30 mouse cellular contexts compared by ENCODE assay signal in genomic region chr6:52103661-52104060, GRCm38 (mm10). TPM values are rescaled to one million over a fixed set of nuclear protein-coding genes. Genes with fewer than 3 reads are reported as not detected.
DNase-seq lines count a peak whose midpoint lies in the region; ATAC-seq lines count a peak whose summit lies in the region.
"Had no signal": no experiment of that assay in that cellular context is flagged by ENCODE, and none has a peak within 500 bp of the region (broad histone marks: within the 10 kb centered on the region; RNA-seq: fewer than 3 reads in every experiment).

No protein-coding gene starts in this region.

- DNase-seq in ES-CJ7 (ENCODE audit: low read depth, low spot score), result peak; percentile 68
- peak; percentile 88 for DNase-seq in kidney, adult 11 months
- DNase-seq in kidney, postnatal 36 days, result peak; percentile 86 to 88
- DNase-seq in forebrain, embryonic 14.5 days (ENCODE audit: low spot score), result no peak
- DNase-seq in embryo, embryonic 11 days, result no peak
- DNase-seq: adrenal gland, adult 2 months; cerebellum, adult 11-12 months; cerebellum, postnatal 25 days; gastrocnemius, postnatal 14 days; heart, adult 18-20 months; heart, postnatal 10 days; lung, adult 18-20 months; lung, postnatal 10 days; retina, postnatal 1 day; right cerebral cortex, postnatal 25 days; spleen, adult 18-20 months; thymus, postnatal 14 days had no signal

- WGBS in kidney, embryonic 15.5 days, result 49% methylated on average over 7 of the region's 7 CpGs
- 95% methylated on average over 7 of the region's 7 CpGs for WGBS in forebrain, embryonic 14.5 days
- 91% methylated on average over 7 of the region's 7 CpGs for WGBS in intestine, embryonic 15.5 days

- H3K36me3 ChIP-seq in kidney, embryonic 15.5 days, result no peaks in the 10 kb centered on the region
- H3K36me3 ChIP-seq in forebrain, embryonic 14.5 days (ENCODE audit: control insufficient read depth, insufficient read depth, low read length), result no peaks in the 10 kb centered on the region
- no peaks in the 10 kb centered on the region for H3K36me3 ChIP-seq in intestine, embryonic 15.5 days
- H3K36me3 ChIP-seq: forebrain, embryonic 15.5 days; heart, embryonic 12.5 days; limb, embryonic 12.5 days; midbrain, embryonic 10.5 days; neural tube, embryonic 13.5 days had no signal

- H3K27ac ChIP-seq in kidney, embryonic 15.5 days, result peak overlapping the region; percentile 62
- no peak overlapping the region for H3K27ac ChIP-seq in forebrain, embryonic 14.5 days (ENCODE audit: low read depth, low read length)
- no peak overlapping the region for H3K27ac ChIP-seq in intestine, embryonic 15.5 days
- H3K27ac ChIP-seq: forebrain, embryonic 15.5 days; hindbrain, postnatal 0 days; limb, embryonic 12.5 days; midbrain, embryonic 10.5 days; neural tube, embryonic 13.5 days had no signal

- H3K4me3 ChIP-seq in kidney, embryonic 15.5 days (replicated peaks), result no peak overlapping the region
- H3K4me3 ChIP-seq in forebrain, embryonic 14.5 days (ENCODE audit: low read depth, low read length), result no peak overlapping the region
- no peak overlapping the region for H3K4me3 ChIP-seq in intestine, embryonic 15.5 days (replicated peaks)
- H3K4me3 ChIP-seq: forebrain, embryonic 15.5 days; heart, embryonic 12.5 days; limb, embryonic 12.5 days; midbrain, embryonic 10.5 days; myocyte; neural tube, embryonic 13.5 days had no signal

- H3K4me1 ChIP-seq in kidney, embryonic 15.5 days, result peaks cover 22% of the 10 kb centered on the region
- no peaks in the 10 kb centered on the region; the same call in none of the 2 replicates for H3K4me1 ChIP-seq in forebrain, embryonic 14.5 days (ENCODE audit: control insufficient read depth, insufficient read depth, low read length)
- H3K4me1 ChIP-seq in intestine, embryonic 15.5 days (replicated peaks), result 0 out of 2 replicates have a peak, but pooled peaks cover 5% of the 10 kb centered on the region
- H3K4me1 ChIP-seq: forebrain, embryonic 15.5 days had no signal

- no peaks in the 10 kb centered on the region for H3K27me3 ChIP-seq in kidney, embryonic 15.5 days
- no peaks in the 10 kb centered on the region for H3K27me3 ChIP-seq in forebrain, embryonic 14.5 days (replicated peaks; ENCODE audit: control insufficient read depth, insufficient read depth, low read length)
- H3K27me3 ChIP-seq in intestine, embryonic 15.5 days (replicated peaks), result no peaks in the 10 kb centered on the region
- H3K27me3 ChIP-seq: CH12.LX; neural tube, embryonic 13.5 days had no signal

- no peak overlapping the region for H3K9ac ChIP-seq in kidney, embryonic 15.5 days
- no peak overlapping the region for H3K9ac ChIP-seq in forebrain, embryonic 14.5 days (ENCODE audit: low read length)
- H3K9ac ChIP-seq in intestine, embryonic 15.5 days, result no peak overlapping the region
- H3K9ac ChIP-seq: forebrain, embryonic 15.5 days; heart, embryonic 12.5 days; limb, embryonic 12.5 days; neural tube, embryonic 13.5 days had no signal

- 0 out of 2 replicates have a peak overlapping the region, but pooled peaks have one; percentile 7 for H3K4me2 ChIP-seq in kidney, embryonic 15.5 days
- no peak overlapping the region for H3K4me2 ChIP-seq in forebrain, embryonic 14.5 days (ENCODE audit: low read length)
- no peak overlapping the region for H3K4me2 ChIP-seq in intestine, embryonic 15.5 days (replicated peaks)
- H3K4me2 ChIP-seq: forebrain, embryonic 15.5 days; heart, embryonic 12.5 days; limb, embryonic 12.5 days; liver, embryonic 11.5 days; neural tube, embryonic 13.5 days had no signal

- H3K9me3 ChIP-seq in kidney, embryonic 15.5 days (replicated peaks), result no peaks in the 10 kb centered on the region
- no peaks in the 10 kb centered on the region for H3K9me3 ChIP-seq in forebrain, embryonic 14.5 days (replicated peaks; ENCODE audit: control insufficient read depth, low read length)
- H3K9me3 ChIP-seq in intestine, embryonic 15.5 days, result no peaks in the 10 kb centered on the region
- H3K9me3 ChIP-seq: forebrain, embryonic 15.5 days; limb, embryonic 12.5 days; midbrain, embryonic 10.5 days; neural tube, embryonic 13.5 days had no signal

- peak; percentile 85 for ATAC-seq in kidney, embryonic 15.5 days (replicated peaks; ENCODE audit: low FRiP score)
- no peak for ATAC-seq in forebrain, embryonic 14.5 days
- ATAC-seq in intestine, embryonic 15.5 days, result no peak
- ATAC-seq: forebrain, embryonic 15.5 days; hindbrain, postnatal 0 days; intestine, postnatal 0 days; midbrain, embryonic 16.5 days had no signal

RNA-seq across cellular contexts. Expression of gene Hoxa1, which starts 54.5 kb away (rescaled TPM):
- polyA plus RNA-seq in kidney, embryonic 15.5 days (2015; fragmentation: Nextera tagmentation; extraction: Ambion mirVana), result 0.64 and 0.81 TPM in 2 replicates
- polyA plus RNA-seq in forebrain, embryonic 14.5 days (2014; fragmentation: Nextera tagmentation; extraction: Ambion mirVana), result not detected in 2 replicates
- 0.86 and 1.2 TPM in 2 replicates for polyA plus RNA-seq in intestine, embryonic 15.5 days (2015; fragmentation: Nextera tagmentation; extraction: Ambion mirVana)
- polyA plus RNA-seq: forebrain, embryonic 15.5 days; midbrain, embryonic 16.5 days had no signal

Comparison
In these comparisons a context has a peak if more than half of its experiments do, and no peak if none do; other contexts are left out.
1. DNase-seq: peak in ES-CJ7 (single experiment), kidney, adult 11 months (single experiment) and kidney, postnatal 36 days (2 of 2); none in forebrain, embryonic 14.5 days (single experiment) and embryo, embryonic 11 days (single experiment).